Mouse (Mus musculus) cerebellum, adult 18-20 months (tissue): ENCODE data around the gene Mmp24.
A peak's percentile ranks its signal among the peaks of the same experiment; 100 is the strongest.
"Not testable (repeated sequence)": the region's sequence is repeated elsewhere in the genome, so short reads cannot be mapped to it uniquely, and the experiment has no call there.

ENCODE experiments used
- DNase-seq, 2 experiments: peaks; one replicate each; pipeline ENCODE4 v3.0.0; 2021

The Mmp24 gene

DNA sequence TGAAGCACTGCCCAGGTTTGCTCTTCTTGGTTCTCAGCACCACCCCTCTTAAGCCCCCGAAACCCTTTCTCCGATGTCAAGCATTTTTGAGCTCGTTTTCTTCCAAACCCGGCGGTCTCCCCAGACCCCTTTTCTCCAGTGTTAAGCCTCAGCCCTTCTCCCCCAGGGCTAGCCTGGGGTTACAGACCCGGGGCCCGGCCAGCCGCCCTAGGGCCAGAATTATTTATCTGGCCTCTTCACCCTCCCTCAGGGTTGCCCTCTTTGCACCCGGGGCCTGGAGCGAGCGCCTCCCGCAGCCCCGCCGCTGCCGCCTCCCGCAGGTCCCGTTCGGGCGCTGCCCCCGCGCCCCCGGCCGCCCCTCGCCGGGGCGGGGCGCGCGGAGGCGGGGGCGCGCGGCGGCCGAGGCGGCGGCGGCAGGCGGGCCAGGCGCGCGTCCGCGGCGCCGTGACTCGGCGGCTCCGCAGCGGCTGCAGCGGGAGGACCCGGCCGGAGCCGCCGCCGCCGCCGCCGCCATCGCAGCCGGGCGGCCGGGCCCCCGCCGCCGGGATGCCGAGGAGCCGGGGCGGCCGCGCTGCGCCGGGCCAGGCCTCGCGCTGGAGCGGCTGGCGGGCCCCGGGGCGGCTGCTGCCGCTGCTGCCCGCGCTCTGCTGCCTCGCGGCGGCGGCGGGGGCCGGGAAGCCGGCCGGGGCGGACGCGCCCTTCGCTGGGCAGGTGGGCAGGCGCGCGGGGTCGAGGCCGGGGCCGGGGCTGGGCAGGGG is at the start of gene Mmp24:
Mmp24 (plus strand) TSS at position 416 of the 758 bp plus-strand sequence.
- DNase-seq = peak; percentile 45 to 70

DNA sequence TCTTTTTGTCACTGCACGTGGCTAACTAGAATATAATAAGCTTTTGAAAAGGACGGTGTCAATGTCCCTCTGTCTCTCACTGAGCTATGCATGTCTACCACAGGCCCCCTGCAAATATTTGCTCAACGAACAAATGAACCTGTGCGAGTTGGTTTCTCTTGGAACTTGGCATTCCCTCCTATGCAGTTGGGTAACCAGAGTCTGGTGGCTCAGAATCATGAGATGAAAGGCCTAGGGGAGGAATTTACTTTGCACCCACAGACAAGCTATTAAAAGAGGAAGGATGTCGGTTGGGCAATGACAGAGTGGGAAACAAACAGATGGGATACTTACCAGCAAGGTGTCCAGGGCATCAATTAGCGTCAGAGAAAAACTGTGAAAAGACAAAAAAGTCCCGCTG is 48.8 kb upstream of the Mmp24 start:
- no peak for DNase-seq

DNA sequence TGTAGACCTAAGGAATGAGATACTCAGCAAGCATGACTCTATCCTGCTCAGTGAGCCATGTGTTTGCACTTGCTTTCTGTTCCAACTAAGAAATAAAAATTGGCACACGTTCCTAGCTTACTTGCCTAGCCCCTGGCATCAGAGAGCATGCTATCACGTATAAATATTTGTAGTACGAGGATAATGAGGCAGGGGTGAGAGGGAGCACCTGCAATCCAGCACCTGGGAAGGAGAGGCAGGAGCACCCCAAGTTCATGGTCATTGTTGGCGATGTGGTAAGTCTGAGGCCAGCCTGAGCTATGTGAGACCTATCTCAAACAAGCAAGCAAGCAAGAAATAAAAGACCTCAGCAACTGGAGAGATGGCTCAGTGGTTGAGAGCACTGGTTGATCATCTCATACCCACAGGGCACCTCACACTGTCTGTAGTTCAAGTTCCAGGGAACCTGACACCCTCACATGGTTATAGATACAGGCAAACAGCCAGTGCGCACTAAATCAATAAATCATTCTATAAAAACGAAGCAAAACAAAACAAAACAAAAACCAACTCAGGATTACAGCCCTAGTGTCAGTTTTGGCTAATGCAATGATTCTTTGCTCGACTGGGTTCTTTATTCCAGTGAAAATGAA is 47.3 kb upstream of the Mmp24 start:
- DNase-seq = no peak

DNA sequence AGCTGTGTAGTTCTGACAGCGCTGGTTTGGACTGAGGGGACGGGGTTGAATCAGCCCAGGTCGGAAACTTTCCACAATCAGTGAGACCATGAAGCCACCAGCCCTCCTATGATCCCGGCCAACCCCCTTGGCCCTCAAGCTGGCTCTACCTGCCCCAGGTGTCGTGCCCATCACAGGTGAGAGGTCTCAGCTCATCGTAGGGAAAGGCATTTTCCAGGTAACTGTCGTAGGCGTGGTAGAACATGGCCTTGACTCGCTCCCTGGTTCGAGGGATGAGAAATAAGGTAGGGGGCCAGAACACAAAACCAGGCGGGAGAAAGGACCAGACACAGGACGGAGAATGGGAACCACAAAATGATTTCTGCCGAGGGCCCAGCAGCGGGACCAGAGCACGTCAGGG is 46.4 kb upstream of the Mmp24 start:
- peak in 1 of 2 experiments; percentile 10 for DNase-seq

DNA sequence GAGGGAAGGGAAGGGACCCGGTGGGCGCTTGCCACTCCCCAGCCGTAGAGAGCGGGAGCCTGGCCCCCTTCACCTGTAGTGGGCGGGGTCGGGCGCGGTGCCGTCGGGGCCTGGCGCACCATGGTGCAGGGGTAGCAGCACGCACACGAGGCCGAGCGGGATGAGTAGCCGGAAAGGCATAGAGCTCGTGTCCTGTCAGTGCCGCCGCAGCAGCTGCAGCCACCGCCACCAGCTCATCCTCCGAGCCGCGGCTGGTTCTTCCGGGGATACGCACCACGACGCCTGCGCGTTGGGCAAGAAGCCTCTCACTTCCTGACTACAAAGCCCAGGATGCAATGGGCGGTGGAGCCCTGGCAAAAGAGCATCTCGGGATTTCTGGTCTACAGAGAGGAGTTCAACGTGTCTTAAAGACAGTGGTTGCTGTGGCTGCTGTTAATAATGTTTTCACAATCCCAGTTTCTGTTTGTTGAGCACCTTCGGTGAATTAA is 45.9 kb upstream of the Mmp24 start, which contains the start of gene Edem2:
Edem2 (minus strand) TSS at position 318 of the 488 bp plus-strand sequence.
- peak; percentile 93 to 96 for DNase-seq

DNA sequence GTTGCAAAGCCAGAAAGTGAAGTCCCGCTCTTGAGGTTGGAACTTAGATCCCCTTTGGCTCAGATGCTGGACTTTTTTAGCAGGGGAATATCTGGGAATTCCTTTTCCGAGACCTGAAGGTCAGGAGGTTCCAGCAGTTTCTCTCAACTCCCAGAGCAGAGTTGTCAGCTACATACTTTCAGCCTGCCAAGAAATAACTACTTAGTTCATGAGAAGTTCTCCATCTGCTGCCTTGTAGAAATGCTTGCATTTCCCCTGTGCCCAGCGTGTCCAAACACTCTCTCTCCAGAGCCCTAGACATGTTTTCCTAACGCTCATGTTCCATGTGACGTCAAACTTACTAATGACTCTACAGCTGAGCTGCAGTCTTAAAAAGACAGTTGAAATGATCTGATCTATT is 40.1 kb upstream of the Mmp24 start:
- no peak for DNase-seq

DNA sequence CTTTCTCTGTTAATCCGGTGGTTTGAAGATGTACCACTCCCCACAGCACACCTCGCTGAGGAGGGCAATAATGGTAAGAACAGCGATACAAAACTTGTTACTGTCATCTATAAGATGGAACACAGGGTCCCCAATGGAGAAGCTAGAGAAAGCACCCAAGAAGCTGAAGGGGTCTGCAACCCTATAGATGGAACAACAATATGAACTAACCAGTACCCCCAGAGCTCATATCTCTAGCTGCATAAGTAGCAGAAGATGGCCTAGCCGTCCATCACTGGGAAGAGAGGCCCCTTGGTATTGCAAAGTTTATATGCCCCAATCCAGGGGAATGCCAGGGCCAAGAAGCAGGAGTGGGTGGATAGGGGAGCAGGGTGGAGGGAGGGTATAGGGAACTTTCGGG is 39.4 kb upstream of the Mmp24 start, which contains the start of gene Gm17581:
Gm17581 (minus strand) TSS at position 101 of the 400 bp plus-strand sequence.
- not testable (repeated sequence) for DNase-seq

DNA sequence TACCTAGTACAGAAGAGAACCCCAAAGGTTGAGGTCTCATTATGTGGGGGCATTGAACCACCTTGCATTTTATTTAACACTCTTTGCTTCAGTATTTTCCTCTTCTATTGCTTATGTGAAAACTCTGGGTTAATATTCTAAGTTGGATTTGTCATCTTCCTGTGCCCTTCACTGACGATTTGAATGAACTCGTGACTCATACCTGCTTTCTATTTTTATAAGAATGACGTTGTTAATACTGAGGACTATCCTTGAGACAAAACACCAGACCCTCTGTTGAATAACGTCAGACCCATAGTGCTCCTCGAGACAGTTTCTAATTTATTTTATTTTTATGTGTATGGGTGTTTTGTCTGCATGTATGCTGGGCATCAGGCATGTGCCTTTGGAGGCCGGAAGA is 38.2 kb upstream of the Mmp24 start:
- no peak for DNase-seq

DNA sequence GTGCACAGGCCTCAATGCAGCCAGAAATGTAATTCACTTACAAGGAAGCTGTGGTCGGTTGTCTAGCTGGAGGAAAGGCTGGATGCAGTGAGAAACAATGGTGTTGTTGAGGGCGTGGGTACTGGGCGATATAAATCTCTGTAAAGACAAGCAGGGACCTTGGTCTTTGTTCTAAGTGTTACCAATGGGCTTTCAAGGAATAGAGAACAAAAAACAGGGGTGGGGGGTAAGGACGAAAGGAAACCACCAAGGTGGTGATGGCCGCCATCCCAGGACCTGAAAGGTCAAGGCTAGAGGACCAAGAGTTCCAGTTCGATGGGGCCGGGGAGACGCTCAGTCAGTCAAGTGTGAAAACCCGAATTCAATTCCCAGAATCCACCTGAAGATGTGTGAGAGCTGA is 37.3 kb upstream of the Mmp24 start:
- no peak for DNase-seq

DNA sequence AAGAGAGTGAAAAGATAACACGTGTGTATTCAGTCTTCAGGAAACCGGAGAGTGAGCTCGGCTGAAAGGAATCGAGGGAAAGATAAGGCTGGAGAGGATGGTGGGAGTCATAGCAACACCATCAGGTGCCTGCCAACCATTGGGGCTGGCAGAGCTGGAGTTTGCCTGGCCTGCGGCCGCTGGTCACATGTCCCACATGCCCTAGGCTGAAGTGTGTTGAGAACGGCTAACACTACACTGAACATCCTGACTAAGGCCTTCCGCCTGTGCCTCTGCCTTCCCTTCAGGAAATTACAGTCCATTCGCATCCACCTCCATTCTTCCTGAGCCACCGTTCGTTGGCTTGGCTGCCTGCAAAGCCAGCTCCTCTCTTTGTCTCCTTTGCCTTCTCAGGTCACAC is 32.9 kb upstream of the Mmp24 start:
- no peak for DNase-seq

DNA sequence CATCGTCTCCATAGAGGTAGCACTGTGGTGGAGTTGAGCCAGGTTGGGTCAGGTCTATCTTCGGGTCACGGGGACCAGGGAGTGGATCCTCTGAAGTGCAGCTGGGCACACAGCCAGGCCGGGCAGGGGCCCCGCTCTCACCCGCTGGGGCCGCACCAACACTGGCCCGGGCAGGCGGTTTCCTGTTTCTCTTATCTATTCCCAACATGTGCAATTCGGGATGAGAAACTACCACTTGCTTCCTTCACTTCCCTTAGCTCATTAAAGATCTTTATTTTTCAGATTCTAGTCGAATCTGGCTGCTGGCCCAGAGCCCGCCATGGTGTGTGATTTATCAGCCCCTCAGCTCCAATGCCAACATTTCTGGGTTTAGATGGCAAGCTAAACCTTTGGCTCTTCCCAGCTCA is 32.2 kb upstream of the Mmp24 start:
- no peak for DNase-seq

DNA sequence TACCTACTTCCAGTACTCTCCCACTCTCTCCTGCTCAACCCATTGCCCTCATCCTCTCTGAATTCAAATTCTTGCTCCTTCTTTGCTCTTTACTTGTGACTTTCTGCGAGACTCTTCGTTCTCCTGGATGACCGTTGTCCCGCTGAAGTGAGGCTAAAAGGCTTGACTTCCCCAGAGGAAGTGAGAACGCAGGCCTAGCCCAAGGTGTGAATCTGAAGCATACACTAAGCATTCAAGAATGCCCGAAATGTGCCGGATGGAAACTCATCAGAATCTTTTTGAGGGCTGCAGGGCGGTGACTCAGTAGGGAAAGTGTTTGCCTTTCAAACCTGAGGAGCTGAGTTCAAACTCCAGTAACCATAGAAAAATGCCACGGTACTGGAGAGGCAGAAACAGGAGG is 31.8 kb upstream of the Mmp24 start:
- no peak for DNase-seq

DNA sequence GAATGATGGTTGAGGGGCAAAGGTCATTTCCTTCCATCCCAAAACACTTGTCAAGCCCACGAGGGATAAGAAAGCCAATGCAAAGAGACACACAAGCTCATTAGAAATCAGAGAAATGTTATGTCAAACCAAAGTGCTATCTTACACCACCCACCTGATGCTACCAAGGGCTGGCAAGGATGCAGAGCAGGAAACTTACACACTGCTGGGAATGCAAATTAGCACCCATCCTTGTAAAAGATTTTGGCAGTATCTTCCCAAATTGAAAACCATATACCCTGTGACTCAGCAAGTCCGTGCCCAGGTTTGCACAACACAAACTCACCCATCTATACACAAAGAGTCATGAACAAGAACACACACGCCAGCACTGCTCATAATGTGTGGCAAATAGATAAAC is 29.7 kb upstream of the Mmp24 start:
- DNase-seq = no peak

DNA sequence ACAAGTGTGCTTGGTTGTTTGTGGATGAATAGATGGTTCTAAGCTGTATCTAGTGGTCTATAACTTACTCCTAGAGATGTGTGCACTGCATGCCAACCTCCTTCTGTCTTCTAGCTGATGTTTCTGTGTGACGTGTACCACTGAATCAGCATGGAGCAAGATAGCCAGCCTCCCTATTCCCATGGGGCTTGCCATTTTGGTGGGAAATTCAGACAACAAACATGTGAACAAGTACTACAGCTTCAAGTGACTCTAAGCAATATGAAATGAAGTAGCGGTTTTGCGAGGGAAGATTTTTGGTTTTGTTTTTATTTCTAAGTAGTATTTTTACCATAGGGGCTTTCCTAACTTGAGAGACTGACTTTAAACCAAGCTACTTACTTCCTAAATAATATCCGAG is 25.7 kb upstream of the Mmp24 start:
- DNase-seq = no peak

DNA sequence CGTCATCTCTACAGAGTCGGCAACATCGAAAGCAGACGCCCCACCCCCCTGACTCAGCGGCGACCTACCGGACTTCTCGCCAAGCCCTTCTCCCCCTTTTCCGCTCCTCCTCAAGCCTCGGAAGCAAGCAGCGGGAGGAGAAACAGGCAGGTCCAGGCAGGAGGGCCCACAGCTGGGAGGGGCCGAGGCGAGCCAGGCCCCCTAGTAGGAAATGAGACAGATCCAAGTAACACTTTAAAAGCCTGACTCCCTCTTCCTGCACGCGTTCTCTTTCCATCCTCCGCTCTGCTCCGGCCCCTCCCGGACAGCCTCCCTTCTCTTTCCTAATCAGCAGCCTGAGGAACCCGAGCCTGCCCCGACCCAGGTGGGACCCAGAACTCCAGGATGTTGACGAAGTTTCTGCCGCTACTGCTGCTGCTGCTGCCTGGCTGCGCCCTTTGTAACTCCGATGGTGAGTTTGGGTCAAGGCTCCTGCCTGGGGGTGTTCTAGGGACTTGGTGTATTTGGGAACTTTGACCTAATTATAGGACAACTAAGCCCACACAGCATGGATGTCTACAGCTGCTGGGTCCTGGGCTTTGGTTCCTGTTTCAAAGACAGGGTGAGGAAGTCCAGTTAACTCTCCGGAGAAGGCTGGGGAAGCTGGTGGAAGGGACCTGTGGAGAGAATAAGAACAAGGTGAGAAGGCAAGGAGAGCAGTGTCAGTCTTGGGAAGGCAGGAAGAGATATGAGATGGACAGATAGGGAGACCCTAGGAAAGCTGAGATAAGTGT is 23.9 kb upstream of the Mmp24 start, which contains the start of gene Procr:
Procr (plus strand) TSS at position 104 of the 773 bp plus-strand sequence.
- DNase-seq = no peak

DNA sequence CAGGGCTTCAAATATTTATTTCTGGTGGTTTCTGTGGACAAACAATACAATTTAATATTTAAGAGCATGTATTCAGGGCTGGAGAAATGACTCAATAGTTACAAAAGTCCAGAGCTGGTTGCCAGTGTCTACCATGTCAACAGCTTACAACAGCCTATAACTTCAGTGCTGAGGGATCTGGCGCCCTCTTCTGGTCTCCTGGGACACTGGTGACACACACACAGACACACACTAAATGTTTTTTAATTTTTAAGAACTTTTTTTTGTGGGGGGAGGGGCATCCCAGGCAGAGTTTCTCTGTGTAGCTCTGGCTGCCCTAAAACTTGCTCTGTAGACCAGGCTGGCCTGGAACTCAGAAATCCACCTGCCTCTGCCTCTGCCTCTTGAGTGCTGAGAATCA is 19.4 kb upstream of the Mmp24 start:
- DNase-seq = peak in 1 of 2 experiments; percentile 38

DNA sequence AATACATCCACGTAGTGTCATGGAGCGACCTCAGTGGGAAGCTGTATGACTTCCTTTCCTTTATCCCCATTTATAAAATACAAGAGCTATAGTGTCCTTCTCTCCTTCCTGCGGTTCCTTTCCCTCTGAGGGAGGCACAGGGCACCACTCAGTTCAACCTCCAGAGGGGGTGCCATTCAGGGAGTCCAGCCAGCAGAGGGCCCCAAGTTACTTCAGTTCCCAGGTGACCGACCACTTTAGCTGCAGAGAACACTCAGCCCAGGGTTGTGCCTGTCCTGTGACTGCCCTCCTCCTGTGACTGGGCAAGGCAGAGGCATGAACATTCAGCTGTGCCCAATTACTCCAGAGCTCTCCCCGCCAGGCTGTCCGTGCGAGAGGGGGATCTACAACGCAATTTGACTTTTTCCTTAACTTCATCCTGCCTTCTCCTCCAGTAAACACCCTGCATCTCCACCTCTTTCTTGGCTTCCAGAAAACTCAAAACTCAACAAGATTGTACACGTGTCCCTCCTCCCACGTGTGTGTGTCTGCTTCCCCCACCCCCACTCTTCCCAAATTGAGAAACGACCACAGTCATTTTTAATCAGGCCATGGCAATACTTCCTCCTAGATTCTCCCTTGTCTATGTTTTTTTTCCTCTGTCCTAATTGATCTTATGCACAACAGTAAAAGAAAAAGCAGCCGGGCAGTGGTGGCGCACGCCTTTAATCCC is 18.1 kb upstream of the Mmp24 start:
- peak; percentile 46 to 59 for DNase-seq

DNA sequence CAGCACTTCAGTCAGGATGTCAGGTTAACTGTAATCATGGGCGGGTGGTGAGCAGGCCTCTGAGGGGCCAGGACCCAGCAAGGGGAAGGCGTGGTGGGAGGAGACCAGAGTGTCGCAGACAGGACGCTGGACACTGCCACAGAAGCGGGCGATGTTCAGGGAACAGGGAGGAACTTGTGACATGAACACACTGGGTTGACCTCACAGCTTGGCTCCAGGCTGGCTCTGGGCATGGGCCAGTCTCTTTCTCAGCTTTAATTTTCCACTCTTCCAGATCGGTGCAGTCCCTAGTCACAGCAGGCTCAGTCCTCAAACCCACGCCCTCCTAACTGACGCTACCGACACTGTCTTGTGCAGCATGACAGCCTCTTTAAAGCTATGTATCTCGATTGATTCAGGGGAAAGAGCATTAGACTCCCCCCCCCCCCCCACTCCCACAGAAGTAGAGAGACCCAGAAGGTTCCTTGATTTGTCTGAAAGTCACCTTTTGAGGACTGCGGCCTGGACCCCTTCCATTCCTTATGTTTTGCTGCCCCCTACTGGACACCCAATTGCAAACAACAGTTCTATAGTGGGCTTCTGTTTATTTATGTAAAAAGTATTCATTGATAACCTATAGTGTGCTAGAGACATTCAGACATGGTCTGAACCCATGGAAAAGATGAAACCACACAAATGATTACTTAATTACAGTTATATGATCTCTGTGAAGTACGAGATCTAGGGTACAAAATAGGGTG is 10.3 kb upstream of the Mmp24 start:
- peak; percentile 85 to 87 for DNase-seq

DNA sequence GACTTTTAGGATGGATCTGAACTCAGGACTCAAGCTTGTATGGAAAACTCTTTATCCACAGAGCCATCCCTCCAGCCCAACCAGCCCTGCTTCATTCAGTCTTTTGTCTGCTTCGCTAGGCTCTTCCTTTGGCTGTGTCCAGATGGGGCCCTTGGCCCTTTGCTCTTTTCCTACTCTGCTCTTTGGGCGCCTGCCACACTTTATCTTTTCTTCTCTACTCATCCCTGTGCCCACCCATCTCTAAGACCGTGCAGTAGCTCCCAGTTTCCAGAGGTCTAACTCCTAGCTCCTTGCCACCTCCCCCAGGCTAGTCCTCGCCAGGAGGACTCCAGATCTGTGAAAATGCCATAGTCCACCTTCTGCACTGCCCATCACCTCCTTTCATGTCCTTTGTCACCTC is 1.5 kb upstream of the Mmp24 start:
- DNase-seq = peak in 1 of 2 experiments; percentile 45

DNA sequence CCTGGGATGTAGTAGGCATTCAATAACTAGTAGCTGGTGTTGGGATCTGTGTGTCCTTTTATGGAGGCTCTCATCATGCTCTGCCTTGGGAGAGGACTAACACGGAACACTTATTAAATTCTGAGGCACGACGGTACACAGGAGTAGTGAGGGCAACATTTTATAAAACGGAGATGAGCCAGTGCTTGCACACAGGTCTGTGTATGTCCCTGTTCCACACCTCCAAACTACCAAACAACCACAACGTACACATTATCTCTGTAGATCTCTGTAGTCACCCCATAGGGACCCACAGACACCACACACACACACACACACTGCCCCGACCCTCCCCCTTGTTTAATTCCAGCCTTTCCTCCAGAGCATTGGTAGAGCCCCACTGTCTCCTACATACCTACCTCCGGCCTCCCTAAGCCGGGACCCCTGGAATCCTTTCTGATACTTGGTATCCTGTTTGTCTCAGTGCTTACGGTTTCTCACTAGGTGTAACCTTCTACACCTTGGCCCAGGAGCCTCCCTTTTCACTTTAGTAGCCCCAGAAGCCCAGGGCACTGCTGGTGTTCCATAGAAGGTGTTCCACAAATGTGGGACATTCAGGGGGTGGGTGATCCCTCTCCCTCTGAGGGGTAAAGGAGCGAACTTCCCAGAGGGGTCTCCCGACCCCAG is 748 bp upstream of the Mmp24 start:
- DNase-seq = peak; percentile 39 to 58

DNA sequence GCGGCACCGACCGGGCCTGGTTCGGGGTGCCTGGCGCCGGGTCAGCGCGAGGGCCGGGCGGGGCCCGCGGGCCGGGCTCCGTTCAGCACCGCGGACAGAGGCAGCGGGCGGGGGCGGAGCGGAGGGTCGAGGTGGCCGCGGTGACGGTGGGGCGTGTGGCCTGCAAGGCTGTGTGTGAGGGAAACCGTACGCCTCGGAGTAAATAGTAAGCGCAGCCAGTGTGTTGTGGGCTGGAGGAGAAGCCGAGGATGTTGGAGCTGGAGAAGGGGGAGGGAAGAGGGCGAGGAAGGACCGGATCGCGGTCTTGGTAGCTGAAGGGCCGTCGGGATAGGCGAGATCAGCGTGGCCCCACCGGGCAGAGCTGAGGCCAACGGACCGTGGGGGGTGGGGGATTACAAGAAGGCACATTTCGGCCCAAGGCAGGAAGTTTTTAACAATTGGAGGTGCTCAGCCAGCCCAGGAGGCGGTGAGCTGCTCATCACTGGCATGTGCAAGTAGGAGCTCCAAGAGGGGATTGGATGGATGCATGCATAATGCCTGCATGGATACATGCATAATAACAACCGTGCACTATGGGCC is 632 bp downstream of the Mmp24 start:
- peak; percentile 80 to 82 for DNase-seq
